Mouse (Mus musculus): ENCODE measurements around the gene Mboat1. TPM values are rescaled to one million over a fixed set of nuclear protein-coding genes. Genes with fewer than 3 reads are reported as not detected.

Mboat1 gene
- polyA plus RNA-seq, 1 experiment from 2014 or later: 4.3 TPM

- Histone ChIP-seq H3K9me3 (replicated peaks) (no peaks in the 10 kb centered on the region), H3K4me1 (no peaks in the 10 kb centered on the region), H3K4me3 (no peak overlapping the region), H3K27ac (replicated peaks) (no peak overlapping the region), H3K27me3 (ENCODE audit: low read depth, poor library complexity, severe bottlenecking) (no peaks in the 10 kb centered on the region), H3K36me3 (no peaks in the 10 kb centered on the region)
- DNase-seq (ENCODE audit: low spot score): no peak
- WGBS: 86% methylated on average over 3 of the region's 3 CpGs
Measured at GRCm38 (mm10) chr13:30194834-30195233, 58.5 kb downstream of the Mboat1 start.

GRCm38 (mm10) chr13:30196661-30197060, 60.4 kb downstream of the Mboat1 start:
- no peaks in the 10 kb centered on the region for H3K36me3 ChIP-seq
- 88% methylated on average over 8 of the region's 8 CpGs for WGBS
- no peak overlapping the region for H3K27ac ChIP-seq (replicated peaks)
- H3K9me3 ChIP-seq (replicated peaks): no peaks in the 10 kb centered on the region
- no peak overlapping the region for H3K4me3 ChIP-seq
- H3K4me1 ChIP-seq: no peaks in the 10 kb centered on the region
- no peaks in the 10 kb centered on the region for H3K27me3 ChIP-seq (ENCODE audit: low read depth, poor library complexity, severe bottlenecking)
- DNase-seq (ENCODE audit: low spot score): no peak

GRCm38 (mm10) chr13:30198101-30198570, 61.8 kb downstream of the Mboat1 start:
- Histone ChIP-seq H3K4me1 (no peaks in the 10 kb centered on the region), H3K4me3 (no peak overlapping the region), H3K9me3 (replicated peaks) (no peaks in the 10 kb centered on the region), H3K27me3 (ENCODE audit: low read depth, poor library complexity, severe bottlenecking) (no peaks in the 10 kb centered on the region), H3K36me3 (no peaks in the 10 kb centered on the region), H3K27ac (replicated peaks) (no peak overlapping the region)
- WGBS: 91% methylated on average over 9 of the region's 9 CpGs
- no peak for DNase-seq (ENCODE audit: low spot score)

GRCm38 (mm10) chr13:30199821-30200220, 63.5 kb downstream of the Mboat1 start:
- H3K4me1 ChIP-seq: no peaks in the 10 kb centered on the region
- DNase-seq (ENCODE audit: low spot score): no peak
- no peaks in the 10 kb centered on the region for H3K9me3 ChIP-seq (replicated peaks)
- no peaks in the 10 kb centered on the region for H3K36me3 ChIP-seq
- no peak overlapping the region for H3K4me3 ChIP-seq
- WGBS: 82% methylated on average over 4 of the region's 4 CpGs
- no peak overlapping the region for H3K27ac ChIP-seq (replicated peaks)
- no peaks in the 10 kb centered on the region for H3K27me3 ChIP-seq (ENCODE audit: low read depth, poor library complexity, severe bottlenecking)

- Histone ChIP-seq H3K9me3 (replicated peaks) (no peaks in the 10 kb centered on the region), H3K4me1 (no peaks in the 10 kb centered on the region), H3K27ac (replicated peaks) (no peak overlapping the region), H3K27me3 (ENCODE audit: low read depth, poor library complexity, severe bottlenecking) (no peaks in the 10 kb centered on the region), H3K36me3 (no peaks in the 10 kb centered on the region), H3K4me3 (no peak overlapping the region)
- 94% methylated on average over 2 of the region's 2 CpGs for WGBS
- no peak for DNase-seq (ENCODE audit: low spot score)
Measured at GRCm38 (mm10) chr13:30200737-30201136, 64.4 kb downstream of the Mboat1 start.

GRCm38 (mm10) chr13:30203018-30203417, 66.7 kb downstream of the Mboat1 start:
- no peaks in the 10 kb centered on the region for H3K36me3 ChIP-seq
- H3K4me3 ChIP-seq: no peak overlapping the region
- no peaks in the 10 kb centered on the region for H3K9me3 ChIP-seq (replicated peaks)
- H3K4me1 ChIP-seq: no peaks in the 10 kb centered on the region
- 91% methylated on average over 2 of the region's 2 CpGs for WGBS
- no peak for DNase-seq (ENCODE audit: low spot score)
- no peaks in the 10 kb centered on the region for H3K27me3 ChIP-seq (ENCODE audit: low read depth, poor library complexity, severe bottlenecking)
- H3K27ac ChIP-seq (replicated peaks): no peak overlapping the region

- H3K4me3 ChIP-seq: no peak overlapping the region
- 89% methylated on average over 1 of the region's 1 CpGs for whole genome bisulfite sequencing
- no peaks in the 10 kb centered on the region for H3K27me3 ChIP-seq (ENCODE audit: low read depth, poor library complexity, severe bottlenecking)
- no peak for DNase-seq (ENCODE audit: low spot score)
- H3K4me1 ChIP-seq: no peaks in the 10 kb centered on the region
- H3K36me3 ChIP-seq: no peaks in the 10 kb centered on the region
- no peaks in the 10 kb centered on the region for H3K9me3 ChIP-seq (replicated peaks)
- H3K27ac ChIP-seq (replicated peaks): no peak overlapping the region
Measured at GRCm38 (mm10) chr13:30208176-30208575, 71.9 kb downstream of the Mboat1 start.

GRCm38 (mm10) chr13:30213276-30213675, 77.0 kb downstream of the Mboat1 start:
- no peak overlapping the region for H3K4me3 ChIP-seq
- 81% methylated on average over 9 of the region's 9 CpGs for WGBS
- H3K36me3 ChIP-seq: no peaks in the 10 kb centered on the region
- H3K9me3 ChIP-seq (replicated peaks): no peaks in the 10 kb centered on the region
- H3K27me3 ChIP-seq (ENCODE audit: low read depth, poor library complexity, severe bottlenecking): no peaks in the 10 kb centered on the region
- H3K4me1 ChIP-seq: no peaks in the 10 kb centered on the region
- no peak overlapping the region for H3K27ac ChIP-seq (replicated peaks)
- DNase-seq (ENCODE audit: low spot score): no peak

GRCm38 (mm10) chr13:30217588-30218371, 81.5 kb downstream of the Mboat1 start:
- no peaks in the 10 kb centered on the region for H3K27me3 ChIP-seq (ENCODE audit: low read depth, poor library complexity, severe bottlenecking)
- H3K27ac ChIP-seq (replicated peaks): no peak overlapping the region
- DNase-seq (ENCODE audit: low spot score): no peak
- H3K9me3 ChIP-seq (replicated peaks): no peaks in the 10 kb centered on the region
- no peaks in the 10 kb centered on the region for H3K36me3 ChIP-seq
- H3K4me1 ChIP-seq: peaks cover 10% of the 10 kb centered on the region
- 89% methylated on average over 12 of the region's 12 CpGs for WGBS
- no peak overlapping the region for H3K4me3 ChIP-seq

- Histone ChIP-seq H3K4me1 (peaks cover 10% of the 10 kb centered on the region), H3K36me3 (no peaks in the 10 kb centered on the region), H3K27me3 (ENCODE audit: low read depth, poor library complexity, severe bottlenecking) (no peaks in the 10 kb centered on the region), H3K9me3 (replicated peaks) (no peaks in the 10 kb centered on the region), H3K4me3 (no peak overlapping the region), H3K27ac (replicated peaks) (no peak overlapping the region)
- 89% methylated on average over 7 of the region's 7 CpGs for WGBS
- DNase-seq (ENCODE audit: low spot score): no peak
Measured at GRCm38 (mm10) chr13:30219597-30219996, 83.3 kb downstream of the Mboat1 start.

GRCm38 (mm10) chr13:30221316-30221715, 85.0 kb downstream of the Mboat1 start:
- DNase-seq (ENCODE audit: low spot score): peak; percentile 14
- Histone ChIP-seq H3K27ac (replicated peaks) (no peak overlapping the region; the same call in 1 of the 2 replicates), H3K4me3 (no peak overlapping the region), H3K27me3 (ENCODE audit: low read depth, poor library complexity, severe bottlenecking) (no peaks in the 10 kb centered on the region), H3K36me3 (no peaks in the 10 kb centered on the region), H3K4me1 (peaks cover 10% of the 10 kb centered on the region), H3K9me3 (replicated peaks) (no peaks in the 10 kb centered on the region)
- WGBS: 50% methylated on average over 3 of the region's 3 CpGs

GRCm38 (mm10) chr13:30224114-30224513, 87.8 kb downstream of the Mboat1 start:
- H3K27ac ChIP-seq (replicated peaks): no peak overlapping the region
- 92% methylated on average over 10 of the region's 10 CpGs for WGBS
- H3K9me3 ChIP-seq (replicated peaks): no peaks in the 10 kb centered on the region
- peaks cover 10% of the 10 kb centered on the region for H3K4me1 ChIP-seq
- no peak overlapping the region for H3K4me3 ChIP-seq
- H3K36me3 ChIP-seq: no peaks in the 10 kb centered on the region
- DNase-seq (ENCODE audit: low spot score): no peak
- no peaks in the 10 kb centered on the region for H3K27me3 ChIP-seq (ENCODE audit: low read depth, poor library complexity, severe bottlenecking)

- no peak overlapping the region for H3K27ac ChIP-seq (replicated peaks)
- no peaks in the 10 kb centered on the region for H3K36me3 ChIP-seq
- no peaks in the 10 kb centered on the region for H3K27me3 ChIP-seq (ENCODE audit: low read depth, poor library complexity, severe bottlenecking)
- H3K4me1 ChIP-seq: peaks cover 10% of the 10 kb centered on the region
- H3K4me3 ChIP-seq: no peak overlapping the region
- 92% methylated on average over 6 of the region's 6 CpGs for WGBS
- DNase-seq (ENCODE audit: low spot score): no peak
- no peaks in the 10 kb centered on the region for H3K9me3 ChIP-seq (replicated peaks)
Measured at GRCm38 (mm10) chr13:30224659-30225058, 88.4 kb downstream of the Mboat1 start.

Data from midbrain, embryonic 10.5 days (tissue).